Mouse (Mus musculus) ovary, adult 18-20 months (tissue): ENCODE results near the gene Uvrag.

Experiments used
- DNase-seq: peaks from one replicate; pipeline ENCODE4 v3.0.0; 2022; ENCODE audit warnings: low spot score, mixed read lengths

The Uvrag gene

GRCm38 (mm10) chr7:99139841-99140491 lies 975 bp downstream of the Uvrag start:
- no peak for DNase-seq

GRCm38 (mm10) chr7:99137541-99137940 lies 3.4 kb downstream of the Uvrag start:
- DNase-seq: no peak

GRCm38 (mm10) chr7:99136789-99137188 lies 4.2 kb downstream of the Uvrag start:
- DNase-seq: peak; percentile 54

- DNase-seq: no peak
Measured at GRCm38 (mm10) chr7:99133811-99134402, 7.0 kb downstream of the Uvrag start.

GRCm38 (mm10) chr7:99132597-99132996 lies 8.3 kb downstream of the Uvrag start:
- no peak for DNase-seq

- DNase-seq: no peak
Measured at GRCm38 (mm10) chr7:99131819-99132353, 9.1 kb downstream of the Uvrag start.

- no peak for DNase-seq
Measured at GRCm38 (mm10) chr7:99128965-99129364, 12.0 kb downstream of the Uvrag start.

GRCm38 (mm10) chr7:99128020-99128950 lies 12.7 kb downstream of the Uvrag start:
- DNase-seq: no peak

GRCm38 (mm10) chr7:99126057-99126456 lies 14.9 kb downstream of the Uvrag start:
- no peak for DNase-seq

- DNase-seq: no peak
Measured at GRCm38 (mm10) chr7:99122651-99123050, 18.3 kb downstream of the Uvrag start.

GRCm38 (mm10) chr7:99120865-99121521 lies 19.9 kb downstream of the Uvrag start:
- no peak for DNase-seq

- no peak for DNase-seq
Measured at GRCm38 (mm10) chr7:99120082-99120481, 20.9 kb downstream of the Uvrag start.

- DNase-seq: no peak
Measured at GRCm38 (mm10) chr7:99116781-99117180, 24.2 kb downstream of the Uvrag start.

GRCm38 (mm10) chr7:99114006-99114726 lies 26.8 kb downstream of the Uvrag start:
- DNase-seq: no peak

- DNase-seq: no peak
Measured at GRCm38 (mm10) chr7:99107566-99107965, 33.4 kb downstream of the Uvrag start.

- no peak for DNase-seq
Measured at GRCm38 (mm10) chr7:99106714-99107270, 34.1 kb downstream of the Uvrag start.

GRCm38 (mm10) chr7:99101767-99102593 lies 39.0 kb downstream of the Uvrag start:
- DNase-seq: no peak

GRCm38 (mm10) chr7:99101076-99101475 lies 39.9 kb downstream of the Uvrag start:
- DNase-seq: no peak

- DNase-seq: no peak
Measured at GRCm38 (mm10) chr7:99100573-99100972, 40.4 kb downstream of the Uvrag start.

GRCm38 (mm10) chr7:99100087-99100486 lies 40.9 kb downstream of the Uvrag start:
- DNase-seq: no peak
